Mouse (Mus musculus) T-cell, adult 2 months (primary cell): Measurements from ENCODE around the gene Ugt1a8.
"Not testable (repeated sequence)": the region's sequence is repeated elsewhere in the genome, so short reads cannot be mapped to it uniquely, and the experiment has no call there.

ENCODE experiments used
- DNase-seq: peaks from one replicate; pipeline ENCODE4 v3.0.0; 2022; ENCODE audit warnings: low spot score

Gene Ugt1a8

DNA sequence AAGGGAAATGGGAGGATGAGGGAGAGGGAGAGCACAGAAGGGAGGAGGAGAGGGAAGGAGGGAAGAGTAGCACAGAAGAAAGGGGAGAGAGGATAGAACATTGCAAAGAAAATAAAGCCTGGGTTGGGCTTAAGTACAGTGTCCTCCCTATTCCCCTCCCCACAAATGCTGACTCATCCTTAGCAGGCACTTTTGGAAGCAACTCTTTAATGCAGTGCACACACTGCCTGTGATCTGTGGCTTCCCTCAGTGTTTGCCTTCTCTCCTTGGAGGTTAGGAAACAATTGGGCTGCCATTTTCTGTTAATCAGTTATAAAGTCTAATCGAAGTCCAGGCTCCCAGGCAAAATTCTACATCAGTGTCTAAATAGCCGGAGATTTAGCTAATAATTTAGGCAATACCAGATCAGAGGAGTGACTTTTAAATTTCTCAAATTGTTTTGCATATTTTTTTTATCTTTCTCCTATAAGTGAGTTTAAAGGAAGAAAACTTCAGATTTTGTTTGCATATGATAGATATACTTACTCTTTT, 21.5 kb downstream of the Ugt1a8 start:
- DNase-seq = not testable (repeated sequence)

- not testable (repeated sequence) for DNase-seq
Measured at GRCm38 (mm10) chr1:88109604-88110003, 22.0 kb downstream of the Ugt1a8 start.

DNA sequence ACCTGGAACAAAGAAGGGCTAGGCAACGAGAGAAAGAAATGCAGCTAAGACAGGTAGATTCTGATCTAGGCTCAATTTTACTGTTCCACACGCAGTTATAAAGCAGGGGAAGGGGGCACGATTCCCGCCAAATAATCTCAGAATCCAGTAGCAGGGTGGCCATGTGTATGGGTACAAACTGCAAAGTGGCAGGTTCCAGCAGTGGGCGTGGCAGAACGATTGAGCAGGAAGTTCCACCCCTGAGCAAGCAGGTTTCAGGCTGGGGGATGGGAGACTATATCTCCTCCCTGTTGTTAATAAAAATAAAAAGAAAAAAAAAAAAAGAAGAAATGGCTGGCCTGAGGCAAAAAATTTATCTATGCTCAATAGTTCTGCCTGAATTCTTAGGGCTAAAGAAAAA, 25.2 kb downstream of the Ugt1a8 start:
- DNase-seq = not testable (repeated sequence)

DNA sequence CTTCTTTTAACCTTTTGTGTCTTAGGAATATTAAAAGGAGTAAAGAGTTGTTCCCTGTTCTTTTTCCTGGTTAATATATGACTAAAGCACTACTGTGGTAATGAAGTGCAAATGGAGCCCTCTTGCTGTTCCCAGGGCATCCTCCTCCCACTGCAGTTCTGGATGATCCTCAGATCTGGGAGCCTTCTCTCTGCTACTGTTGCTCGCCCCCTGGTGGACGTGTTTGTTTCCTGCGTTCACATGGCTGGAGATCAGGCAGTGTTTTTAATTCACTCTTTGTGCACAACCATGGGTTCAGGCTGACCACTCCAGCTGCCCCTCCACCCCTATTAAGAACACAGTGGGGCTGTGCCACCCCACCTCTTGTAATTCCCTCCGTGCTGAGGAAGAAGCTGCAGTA, 32.9 kb downstream of the Ugt1a8 start:
- DNase-seq = not testable (repeated sequence)

- not testable (repeated sequence) for DNase-seq
Measured at GRCm38 (mm10) chr1:88121521-88121920, 33.9 kb downstream of the Ugt1a8 start.

- not testable (repeated sequence) for DNase-seq
Measured at GRCm38 (mm10) chr1:88125827-88126360, 38.3 kb downstream of the Ugt1a8 start.

- DNase-seq = not testable (repeated sequence)
Measured at GRCm38 (mm10) chr1:88129091-88129490, 41.5 kb downstream of the Ugt1a8 start.

DNA sequence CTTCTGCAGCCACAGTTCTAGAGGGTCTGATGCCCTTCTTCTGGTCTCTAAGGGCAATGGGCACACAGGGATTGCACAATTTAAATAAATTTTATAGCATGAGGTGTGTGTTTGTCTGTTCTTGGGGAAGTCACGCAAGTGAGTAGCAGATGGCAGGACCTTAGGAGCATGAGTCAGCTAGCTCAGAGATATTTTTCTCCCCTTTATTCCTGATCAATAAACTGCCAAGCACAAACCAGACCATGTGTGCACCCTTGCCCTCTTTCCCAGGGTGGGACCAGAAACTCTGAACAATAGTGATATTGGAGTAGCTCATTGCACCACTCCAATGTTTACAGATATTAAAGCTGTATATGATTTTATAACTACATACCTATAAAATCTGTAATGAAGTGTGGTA, 42.6 kb downstream of the Ugt1a8 start:
- not testable (repeated sequence) for DNase-seq

DNA sequence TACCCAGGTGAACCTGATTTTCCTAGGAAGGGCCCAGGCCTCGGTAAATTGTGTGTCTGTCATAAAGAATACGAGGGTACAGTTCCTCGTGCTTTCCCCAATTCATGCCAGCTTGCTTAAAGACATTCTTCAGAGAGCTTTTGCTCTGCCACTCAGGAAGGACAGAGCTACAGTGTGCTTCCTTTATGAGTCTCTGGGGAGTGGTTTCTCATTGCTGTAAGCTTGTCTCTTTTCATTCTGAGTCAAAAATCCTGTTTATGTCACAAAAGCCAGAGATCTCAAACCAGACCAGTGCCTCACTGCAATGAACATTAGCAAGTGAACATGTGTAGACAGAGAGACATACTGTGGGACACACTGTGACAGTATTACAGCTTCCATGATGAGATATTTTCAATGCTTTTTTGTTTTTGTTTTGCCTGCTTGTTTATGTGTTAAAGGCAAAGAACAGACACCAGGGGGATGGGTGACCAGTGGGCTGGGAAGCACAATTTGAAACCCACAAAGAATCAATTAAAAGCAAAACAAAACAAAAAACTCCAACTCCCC, 46.4 kb downstream of the Ugt1a8 start:
- no peak for DNase-seq

- DNase-seq = not testable (repeated sequence)
Measured at GRCm38 (mm10) chr1:88134457-88135011, 46.9 kb downstream of the Ugt1a8 start, which contains the start of gene Ugt1a6a. Ugt1a6a (plus strand) TSS chr1:88134809.

- DNase-seq = not testable (repeated sequence)
Measured at GRCm38 (mm10) chr1:88135229-88135904, 47.8 kb downstream of the Ugt1a8 start.

GRCm38 (mm10) chr1:88136646-88137045, 49.0 kb downstream of the Ugt1a8 start:
- no peak for DNase-seq

DNA sequence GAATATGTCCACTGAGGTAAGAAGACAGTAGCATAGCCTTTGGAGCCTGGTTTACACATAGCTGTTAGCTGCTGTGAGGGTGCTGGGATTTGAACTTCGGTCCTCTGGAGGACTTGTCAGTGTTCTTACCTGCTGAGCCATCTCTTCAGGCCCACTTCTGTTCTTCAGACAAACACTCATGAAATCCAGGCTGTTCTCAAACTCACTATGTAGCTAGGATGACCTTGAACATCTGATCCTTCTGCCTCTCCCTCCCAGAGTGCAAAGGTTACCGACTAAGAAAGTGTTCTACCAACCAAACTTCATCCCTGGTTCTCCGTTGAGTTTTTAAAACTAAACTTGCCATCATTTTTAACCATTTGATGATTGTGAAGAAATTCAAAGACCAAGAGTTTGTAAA, 49.7 kb downstream of the Ugt1a8 start:
- DNase-seq = no peak

DNA sequence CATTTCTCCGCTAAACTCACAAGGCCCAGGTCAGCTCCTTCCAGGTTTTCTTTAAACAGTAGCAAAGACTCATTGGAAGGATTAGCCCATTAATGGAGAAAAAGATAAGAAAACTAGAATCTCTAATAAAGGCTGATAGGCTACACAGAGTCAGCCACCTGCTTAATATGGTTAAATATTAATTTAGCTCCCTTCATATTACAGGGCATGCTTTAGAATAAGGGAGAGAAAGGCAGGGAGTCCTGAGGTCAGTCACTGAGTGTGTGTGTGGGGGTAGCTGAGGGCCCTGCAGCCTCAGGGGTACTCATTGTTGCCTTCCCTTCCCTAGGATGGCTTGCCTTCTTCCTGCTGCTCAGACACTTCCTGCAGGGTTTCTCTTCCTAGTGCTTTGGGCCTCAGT, 50.5 kb downstream of the Ugt1a8 start:
- DNase-seq = no peak

GRCm38 (mm10) chr1:88140492-88140891, 52.9 kb downstream of the Ugt1a8 start:
- DNase-seq = not testable (repeated sequence)

DNA sequence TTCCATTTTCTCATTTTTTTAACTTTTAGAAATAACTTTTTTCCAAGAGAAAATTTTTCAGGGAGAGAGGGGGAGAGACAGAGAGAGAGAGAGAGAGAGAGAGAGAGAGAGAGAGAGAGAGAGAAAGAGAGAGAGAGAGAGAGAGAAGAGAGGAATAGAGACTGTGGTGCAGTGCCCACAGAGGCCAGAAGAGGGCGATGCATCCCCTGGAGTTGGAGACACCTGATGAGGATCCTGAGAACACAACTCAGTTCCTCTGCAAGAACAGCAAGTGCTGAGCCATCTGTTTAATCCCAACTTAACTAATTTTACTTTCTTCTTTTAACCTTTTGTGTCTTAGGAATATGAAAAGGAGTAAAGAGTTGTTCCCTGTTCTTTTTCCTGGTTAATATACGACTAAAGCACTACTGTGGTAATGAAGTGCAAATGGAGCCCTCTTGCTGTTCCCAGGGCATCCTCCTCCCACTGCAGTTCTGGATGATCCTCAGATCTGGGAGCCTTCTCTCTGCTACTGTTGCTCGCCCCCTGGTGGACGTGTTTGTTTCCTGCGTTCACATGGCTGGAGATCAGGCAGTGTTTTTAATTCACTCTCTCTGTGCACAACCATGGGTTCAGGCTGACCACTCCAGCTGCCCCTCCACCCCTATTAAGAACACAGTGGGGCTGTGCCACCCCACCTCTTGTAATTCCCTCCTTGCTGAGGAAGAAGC, 56.5 kb downstream of the Ugt1a8 start:
- DNase-seq = peak; percentile 15

DNA sequence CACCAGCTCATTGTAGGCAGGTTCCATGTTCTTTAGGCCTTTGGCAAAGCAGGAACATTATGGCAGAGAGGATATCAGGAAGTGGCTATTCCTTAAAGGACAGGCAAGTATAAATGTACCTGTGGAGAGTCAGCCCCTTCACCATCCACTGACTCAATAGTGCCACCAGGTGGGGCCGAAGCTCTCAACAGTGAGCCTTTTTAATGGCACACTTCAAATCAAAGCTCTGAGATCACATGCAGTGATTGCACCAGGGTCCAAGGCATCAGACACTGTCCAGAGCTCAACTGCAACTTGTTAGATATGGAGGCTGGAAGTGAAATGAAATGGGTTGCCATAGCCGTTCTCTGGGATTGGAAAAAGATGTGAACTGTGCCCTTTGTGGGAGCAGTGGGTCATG, 57.7 kb downstream of the Ugt1a8 start:
- not testable (repeated sequence) for DNase-seq

DNA sequence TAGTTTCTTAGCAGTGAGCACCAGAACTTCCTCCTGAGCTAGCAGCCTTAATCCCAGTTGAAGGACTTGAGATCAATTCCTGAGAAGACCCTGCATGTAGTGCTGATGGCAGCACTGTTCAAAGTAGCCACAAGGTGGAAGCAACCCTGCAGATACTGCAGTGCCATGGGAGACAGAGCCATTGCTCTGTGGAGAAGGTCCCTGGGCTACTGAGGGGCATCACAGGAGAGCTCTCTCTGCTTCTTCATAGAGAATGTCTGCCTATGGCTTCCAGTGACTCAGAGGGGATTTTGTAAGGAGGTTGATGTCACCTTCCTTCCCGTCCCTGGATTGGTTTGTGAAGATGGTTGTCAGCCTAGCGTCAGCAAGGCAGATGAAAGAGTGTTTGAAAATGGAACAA, 62.5 kb downstream of the Ugt1a8 start:
- DNase-seq = not testable (repeated sequence)

DNA sequence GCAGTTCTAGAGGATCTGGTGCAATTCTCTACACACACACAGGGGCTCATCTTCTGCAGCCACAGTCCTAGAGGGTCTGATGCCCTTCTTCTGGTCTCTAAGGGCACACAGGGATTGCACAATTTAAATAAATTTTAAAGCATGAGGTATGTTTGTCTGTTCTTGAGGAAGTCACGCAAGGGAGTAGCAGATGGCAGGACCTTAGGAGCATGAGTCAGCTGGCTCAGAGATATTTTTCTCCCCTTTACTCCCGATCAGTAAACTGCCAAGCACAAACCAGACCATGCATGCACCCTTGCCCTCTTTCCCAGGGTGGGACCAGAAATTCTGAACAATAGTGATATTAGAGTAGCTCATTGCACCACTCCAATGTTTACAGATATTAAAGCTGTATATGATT, 70.8 kb downstream of the Ugt1a8 start:
- no peak for DNase-seq

DNA sequence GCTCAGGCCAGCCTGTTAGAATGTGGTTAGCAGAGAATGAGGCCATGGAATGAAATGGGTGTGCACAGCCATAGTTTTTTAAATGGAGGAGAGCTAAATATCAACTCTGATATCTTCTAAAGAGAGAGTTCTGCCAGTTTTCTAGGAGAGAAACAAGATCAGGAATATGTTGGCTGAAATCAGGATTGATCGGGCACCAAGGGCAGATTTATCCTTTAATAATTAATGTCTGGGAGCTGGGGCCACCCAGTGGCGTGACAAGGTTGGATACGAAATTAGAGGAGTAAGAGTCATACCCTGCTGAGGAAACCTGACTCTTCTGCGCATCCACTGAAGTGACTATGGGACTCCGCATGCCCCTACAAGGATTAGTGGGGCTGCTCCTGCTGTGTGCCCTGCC, 78.1 kb downstream of the Ugt1a8 start, which contains the start of gene Ugt1a5:
Gene Ugt1a5 (plus strand): TSS at position 302 of the 400 bp plus-strand sequence.
- DNase-seq = no peak

DNA sequence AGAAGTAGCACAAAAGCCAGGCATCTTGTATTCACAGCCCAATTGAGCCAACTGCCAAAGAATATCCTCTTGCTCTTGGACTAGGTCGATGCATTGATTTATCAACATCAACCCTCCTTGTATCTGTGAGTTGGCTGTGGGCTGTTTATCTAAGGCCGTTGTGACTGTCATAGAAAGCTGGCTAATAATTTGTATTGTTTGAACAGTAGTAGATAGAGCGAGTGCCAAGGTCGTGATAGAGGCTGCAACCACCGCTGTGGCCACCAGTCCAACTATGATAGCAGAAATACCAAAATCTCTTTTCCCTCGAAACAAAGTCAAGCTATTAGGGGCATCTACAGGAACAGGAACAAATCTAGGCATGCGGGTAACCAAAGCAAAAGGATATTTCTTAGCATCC, 84.6 kb downstream of the Ugt1a8 start:
- not testable (repeated sequence) for DNase-seq

DNA sequence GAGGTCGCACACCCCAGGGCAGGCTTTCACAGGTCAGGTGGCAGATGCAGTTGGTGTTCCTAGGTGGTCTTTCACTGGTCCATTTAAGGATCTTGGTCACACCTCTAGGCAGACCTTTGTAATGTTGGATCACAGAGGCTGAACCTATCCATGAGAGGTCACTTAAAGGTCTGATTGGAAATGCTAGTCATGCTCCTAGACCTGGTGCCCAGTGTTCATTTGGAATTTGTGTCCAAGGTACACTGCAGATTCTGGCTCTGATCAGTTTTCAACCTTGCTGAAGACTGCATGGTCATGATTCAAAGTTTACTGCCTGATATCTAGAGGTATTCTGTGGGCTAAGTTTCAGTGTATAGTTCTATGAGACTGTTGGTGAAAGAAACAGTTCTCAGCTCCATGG, 92.0 kb downstream of the Ugt1a8 start:
- DNase-seq = no peak
